Mouse (Mus musculus): Measurements from ENCODE around the gene Gm44503. TPM values are rescaled to one million over a fixed set of nuclear protein-coding genes. Genes with fewer than 3 reads are reported as not detected.

Gm44503 gene
- total RNA-seq, 2 experiments from 2014 or later: not detected

DNA sequence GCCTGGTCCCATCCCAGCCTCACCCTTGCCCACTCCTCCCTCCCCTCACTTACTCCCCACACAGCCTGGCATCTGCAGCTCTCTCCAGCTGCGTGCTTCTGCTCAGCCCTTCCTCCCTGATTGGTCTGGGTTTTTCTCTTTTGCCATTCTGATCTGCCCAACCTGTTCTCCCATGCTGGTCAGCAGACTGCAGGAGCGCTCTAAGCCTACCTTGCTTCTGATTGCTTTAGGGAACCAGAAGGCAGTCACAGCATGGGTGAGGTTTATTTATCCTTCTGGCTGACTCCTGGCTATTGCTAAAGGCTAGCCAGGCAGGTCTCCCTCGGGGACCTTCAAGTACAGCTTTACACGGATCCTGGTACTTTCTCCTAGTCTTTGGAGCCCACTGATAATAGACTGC is 72.8 kb downstream of the Gm44503 start:
- no peak for DNase-seq

DNA sequence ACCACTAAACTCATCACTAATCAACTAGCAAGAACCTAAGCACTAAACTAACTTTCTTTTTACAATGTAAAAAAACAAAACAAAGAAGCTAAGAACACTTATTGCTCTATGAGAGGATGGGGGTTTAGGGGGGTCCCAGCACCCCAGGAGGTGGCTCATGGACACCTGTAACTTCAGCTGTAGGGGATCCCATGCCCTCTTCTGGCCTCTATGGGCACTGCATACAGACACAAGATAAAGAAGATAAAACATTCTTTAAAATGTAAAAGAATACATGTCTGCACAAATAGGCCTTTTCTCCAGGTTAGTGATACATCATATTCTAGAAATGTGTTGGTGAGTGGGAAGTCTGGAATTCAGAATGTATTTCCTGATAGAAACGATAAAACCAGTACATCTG is 74.8 kb downstream of the Gm44503 start:
- no peak for DNase-seq

DNA sequence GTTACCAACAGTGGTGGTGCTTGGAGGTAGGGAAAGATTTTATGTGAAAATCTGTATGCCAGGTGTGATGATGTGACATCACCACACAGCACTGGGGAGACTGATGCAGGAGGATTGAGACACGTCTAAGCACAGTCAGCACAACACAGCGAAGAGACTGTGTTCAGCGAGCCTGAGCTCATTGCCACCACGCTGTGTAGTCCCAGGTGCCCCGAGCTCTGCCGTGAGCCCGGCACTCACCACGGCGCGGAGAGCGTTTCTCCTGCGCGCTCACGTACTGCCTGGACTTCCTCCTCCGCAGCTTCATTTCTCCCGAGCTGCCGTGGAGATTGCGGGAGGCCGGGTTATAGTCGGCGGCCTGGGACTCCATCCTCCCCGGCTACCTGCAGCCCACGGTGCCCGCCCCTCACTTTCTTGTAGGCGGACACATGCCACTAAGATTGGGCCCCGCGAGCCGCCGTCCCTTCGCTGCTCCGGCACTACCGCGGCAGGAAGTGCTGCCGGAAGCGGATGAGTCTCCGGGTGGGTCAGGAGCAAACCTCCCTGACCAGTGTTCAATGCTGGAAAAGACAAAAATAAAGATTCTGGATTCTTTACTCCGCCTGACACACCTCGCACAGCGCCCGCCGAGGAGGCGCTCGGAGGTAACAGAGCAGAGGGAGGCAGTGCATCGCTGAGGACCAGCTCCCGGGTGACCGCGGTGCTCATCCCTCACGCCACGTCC is 80.7 kb downstream of the Gm44503 start:
- peak; percentile 93 for DNase-seq

DNA sequence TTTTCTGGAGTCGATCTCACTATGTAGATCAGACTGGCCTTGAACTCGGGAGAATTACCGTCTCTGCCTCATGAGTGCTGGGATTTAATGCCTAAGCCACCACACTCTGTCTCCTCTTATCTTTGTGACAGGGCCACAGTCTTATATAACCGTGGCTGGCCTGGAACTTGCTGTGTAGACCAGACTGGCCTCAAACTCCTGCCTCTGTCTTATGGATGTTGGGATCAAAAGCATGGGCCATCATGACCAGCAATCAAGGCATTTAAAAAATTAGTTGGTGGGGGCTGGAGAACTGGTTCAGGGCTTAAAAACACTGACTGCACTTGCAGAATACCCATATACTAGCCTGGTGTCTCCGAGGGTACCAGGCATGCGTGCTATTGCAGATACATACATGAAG is 81.4 kb downstream of the Gm44503 start, which contains the start of gene Pigb:
Gene Pigb, minus strand, starts transcription at position 299 of the 400 bp plus-strand sequence.
- DNase-seq: no peak

DNA sequence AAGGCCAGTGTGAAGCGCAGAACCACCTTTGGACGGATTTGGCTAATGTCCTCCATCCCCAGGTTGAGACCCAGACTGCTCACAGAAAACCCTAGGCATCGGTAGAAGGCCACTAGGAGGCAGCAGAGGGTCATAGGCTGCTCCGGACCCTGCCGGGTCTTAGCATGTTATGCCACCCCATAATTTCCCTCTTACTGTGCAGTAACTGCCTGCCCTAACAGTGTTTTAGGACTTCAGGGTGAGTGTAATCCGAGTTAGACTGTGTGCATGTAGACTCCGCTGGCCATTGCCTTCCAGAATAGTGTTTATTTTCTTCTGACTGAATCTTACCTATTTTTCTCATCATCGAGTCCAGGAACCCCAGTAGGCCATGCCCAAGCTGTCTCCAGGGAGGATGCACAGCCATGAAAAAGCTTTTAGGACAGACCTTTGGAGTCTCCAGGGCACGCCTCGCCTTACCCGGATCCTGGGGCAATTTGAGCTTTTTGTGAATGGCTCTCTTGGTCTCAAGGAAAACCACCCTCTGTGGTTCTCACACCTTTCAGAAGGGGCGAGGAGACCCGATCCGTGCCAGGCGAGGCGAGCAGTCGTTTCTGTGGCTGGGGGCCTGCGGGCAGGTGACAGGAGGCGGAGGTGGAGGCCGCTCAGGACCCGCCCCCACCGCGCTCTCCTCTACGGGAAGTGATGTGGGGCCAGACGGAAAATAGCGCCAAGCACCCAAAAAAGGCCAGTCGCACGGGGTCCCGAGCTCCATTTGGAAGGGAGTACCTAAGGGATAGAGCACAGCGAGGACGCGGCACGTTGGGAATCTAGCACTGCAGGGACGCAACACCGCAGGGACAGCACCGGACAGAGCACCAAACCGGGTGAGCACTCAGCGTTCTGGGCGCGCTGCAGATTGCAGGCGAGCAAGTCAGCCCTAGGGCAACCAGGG is 85.8 kb downstream of the Gm44503 start, which contains the start of gene Rab27a:
Gene Rab27a, plus strand, starts transcription at position 709 of the 934 bp plus-strand sequence.
- DNase-seq: peak; percentile 90

DNA sequence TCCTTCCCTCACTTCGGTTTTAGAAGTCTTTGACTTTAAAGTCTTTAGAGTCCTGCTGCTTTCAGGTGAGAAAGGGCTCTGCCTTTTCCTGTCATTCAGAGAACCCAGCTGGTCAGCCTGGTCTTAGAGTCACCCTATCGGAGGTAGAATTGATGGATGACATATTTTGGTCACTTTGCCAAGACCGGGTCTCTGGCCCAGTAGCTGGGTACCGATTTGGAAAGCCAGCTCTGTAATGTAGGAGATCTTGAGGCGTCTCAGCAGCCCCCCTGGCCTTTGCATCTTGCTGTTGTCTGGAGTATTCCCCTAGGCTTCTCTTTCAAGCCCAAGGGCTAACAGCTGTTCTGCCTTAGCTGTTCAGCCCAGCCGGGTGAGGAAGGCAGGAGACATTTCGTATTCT is 86.6 kb downstream of the Gm44503 start:
- DNase-seq: no peak

DNA sequence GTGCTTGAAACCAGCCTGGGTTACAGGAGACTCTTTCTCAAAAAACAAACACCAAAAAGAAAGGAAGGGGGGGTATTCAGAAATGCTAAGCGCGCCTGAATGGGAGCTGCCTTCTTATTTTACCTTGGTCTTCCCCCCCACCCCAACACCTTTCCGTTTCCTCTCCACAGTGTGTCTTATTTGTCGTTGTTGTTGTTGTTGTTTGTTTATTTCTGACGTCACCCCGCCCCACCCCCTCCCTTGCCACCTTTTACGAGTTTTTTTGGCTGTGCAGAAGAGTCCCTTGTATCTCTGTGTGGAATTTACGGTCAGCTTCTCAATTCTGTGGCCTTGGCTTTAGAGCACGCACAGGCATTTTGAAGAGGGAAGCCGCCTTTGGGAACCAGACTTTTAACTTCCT is 87.1 kb downstream of the Gm44503 start:
- no peak for DNase-seq

DNA sequence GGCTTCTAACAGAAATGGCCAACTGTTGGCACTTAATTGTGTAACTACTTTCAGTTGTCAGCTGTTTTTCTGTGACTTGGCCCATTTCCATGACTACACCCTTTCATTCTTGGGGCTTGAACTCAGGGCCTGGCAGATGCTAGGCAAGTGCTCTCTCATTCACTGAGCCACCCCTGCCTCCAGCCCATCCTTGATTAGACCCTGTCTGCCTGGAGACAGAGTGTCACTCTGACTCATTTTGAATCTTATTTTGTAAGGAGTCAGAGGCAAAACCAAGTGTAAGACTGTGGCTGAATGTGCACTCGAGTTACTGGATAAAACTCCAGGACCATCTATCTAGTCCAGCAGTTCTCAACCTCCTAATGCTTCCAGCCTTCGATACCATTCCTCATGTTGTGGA is 89.3 kb downstream of the Gm44503 start:
- DNase-seq: no peak

DNA sequence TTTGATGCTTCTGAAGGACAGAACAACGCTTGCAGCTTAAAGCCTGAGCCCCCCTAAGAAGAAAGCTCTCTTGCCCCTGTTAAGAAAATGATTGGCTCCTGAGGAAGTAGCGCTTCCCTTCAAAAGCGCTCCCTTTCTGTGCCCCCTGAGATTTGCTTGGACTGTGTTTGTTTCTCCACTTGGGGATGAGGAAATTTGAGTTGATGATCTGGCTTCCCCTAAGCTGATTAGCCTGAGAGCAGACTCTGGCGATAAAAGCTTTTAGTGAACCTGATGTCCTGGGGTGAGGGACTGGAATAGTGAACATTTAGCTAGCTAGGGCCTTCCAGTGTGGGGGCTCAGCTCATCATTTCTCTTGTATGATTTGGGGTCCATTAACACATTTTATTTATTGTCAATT is 90.3 kb downstream of the Gm44503 start:
- DNase-seq: no peak

DNA sequence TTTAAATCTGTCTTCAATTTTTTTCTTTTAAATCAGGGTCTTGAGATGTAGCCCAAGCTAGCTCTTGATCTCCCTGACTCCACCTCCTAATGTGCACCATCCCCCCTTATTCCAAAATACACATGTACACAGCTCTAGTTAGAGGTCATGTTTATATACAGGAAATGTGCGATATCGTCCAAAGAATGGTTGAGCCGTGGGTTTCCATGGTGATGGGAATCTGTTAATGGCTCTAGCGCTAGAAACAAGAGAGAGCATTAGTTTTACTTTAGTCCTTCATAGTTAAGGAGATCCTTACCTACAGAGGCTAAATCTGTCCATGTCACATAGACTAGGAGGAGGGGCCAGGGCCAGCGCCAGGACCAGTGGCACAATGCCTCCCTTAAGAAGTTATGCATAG is 91.2 kb downstream of the Gm44503 start:
- DNase-seq: no peak

DNA sequence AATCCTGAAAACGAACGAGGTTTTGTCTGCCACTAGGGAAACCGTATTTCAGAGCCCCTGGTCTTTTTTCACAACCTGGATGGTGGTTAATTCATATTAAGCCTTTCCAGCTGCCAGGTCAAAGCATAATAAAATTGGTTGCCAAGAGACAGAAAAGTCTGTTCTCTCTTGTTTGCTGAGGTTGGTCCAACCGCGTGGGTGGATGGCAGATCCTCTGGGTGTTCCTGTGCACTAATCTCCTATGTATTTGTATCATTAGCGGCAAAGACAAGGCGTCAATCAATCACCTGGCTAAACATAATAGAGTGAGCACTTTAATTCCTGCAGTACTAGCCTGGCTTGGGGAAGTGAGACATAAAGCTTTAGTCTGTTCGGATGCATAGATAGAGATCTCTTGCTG is 92.0 kb downstream of the Gm44503 start:
- no peak for DNase-seq

DNA sequence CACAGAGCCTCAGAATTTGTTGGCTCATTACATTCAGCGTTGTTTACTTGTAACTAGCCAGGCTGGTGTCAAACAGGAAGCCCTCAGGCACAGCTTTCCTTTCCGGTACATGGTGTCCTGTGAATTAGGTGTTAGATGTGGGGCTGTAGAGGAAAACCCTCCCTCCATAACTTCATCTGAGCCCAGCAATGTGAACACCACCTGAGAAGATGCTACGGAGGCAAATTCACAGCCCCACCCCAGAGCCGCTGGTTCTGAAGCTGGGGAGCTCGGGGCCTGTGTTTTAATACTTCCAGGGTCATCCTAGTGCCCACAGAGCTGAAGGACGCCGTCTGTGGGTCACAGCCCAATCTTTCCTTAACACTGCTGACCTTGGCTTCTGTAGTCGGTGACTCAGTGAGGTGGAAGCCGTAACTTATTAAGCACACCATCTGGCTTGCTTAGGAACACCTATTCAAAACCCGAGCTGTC is 96.8 kb downstream of the Gm44503 start:
- DNase-seq: no peak

DNA sequence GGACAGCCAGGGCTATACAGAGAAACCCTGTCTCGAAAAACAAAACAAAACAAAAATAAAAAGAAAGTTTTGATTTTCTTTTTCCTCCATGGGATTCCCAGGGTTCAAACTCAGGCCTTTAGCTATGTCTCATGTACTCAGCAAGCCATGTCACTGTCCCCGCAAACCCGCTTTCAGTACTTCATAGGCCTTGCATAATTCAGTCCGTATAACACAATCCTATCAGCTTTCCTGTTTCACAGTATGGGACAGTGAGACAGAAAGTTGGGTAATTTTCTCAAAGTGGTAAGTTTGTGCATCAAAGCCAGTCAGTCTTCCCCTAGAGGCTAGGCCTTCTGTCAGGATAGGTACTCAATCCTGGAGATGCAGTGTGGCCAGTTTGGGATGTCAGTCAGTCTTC is 100.6 kb downstream of the Gm44503 start:
- no peak for DNase-seq

DNA sequence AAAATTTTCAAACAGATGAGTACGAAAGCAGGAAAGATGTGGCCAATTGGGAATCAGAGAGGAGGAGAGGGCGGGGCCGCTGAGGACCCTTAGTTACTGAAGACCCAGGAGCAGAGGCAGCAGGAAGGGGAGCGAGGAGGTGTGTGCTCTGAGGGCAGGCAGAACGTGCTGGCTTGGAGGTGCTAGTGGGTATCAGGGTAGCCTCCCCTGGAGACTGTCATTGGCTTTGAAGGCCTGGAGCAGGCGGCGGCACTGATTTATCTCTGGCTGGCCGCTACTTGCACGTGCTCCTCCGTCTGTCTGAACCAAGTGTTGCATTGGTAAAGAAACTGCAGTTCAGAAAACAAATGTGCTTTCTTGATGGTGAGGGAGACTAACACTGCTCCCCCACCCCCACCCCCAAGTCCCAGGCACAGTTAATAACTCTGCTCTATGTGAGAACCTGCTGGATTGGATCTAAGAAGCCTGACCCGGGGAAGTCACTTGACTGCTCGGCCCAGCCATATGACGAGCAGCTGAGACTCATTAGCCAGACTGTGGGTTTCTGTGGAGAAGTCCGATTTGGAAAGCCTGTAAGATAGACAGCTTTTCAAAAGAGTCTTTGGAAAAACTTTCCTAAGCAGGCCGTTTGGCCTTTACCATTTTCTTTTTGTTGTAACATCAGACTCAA is 105.1 kb downstream of the Gm44503 start:
- no peak for DNase-seq

Small RNAs within 50 kb of the gene (microRNA-seq; reads per million reads assigned to microRNA genes)
- gene Gm27353: 0 reads per million in 2 experiments

Other genes starting within 250 kb of the Gm44503 start
- gene Prtg, start 152.0 kb upstream of the Gm44503 start, total RNA-seq (2021): under 1 TPM; 0.36 to 0.57 TPM
- 1 to 10 TPM; 7.0 to 7.1 TPM for gene Pygo1, start 33.2 kb upstream of the Gm44503 start, total RNA-seq (2021)
- gene Dyx1c1, start 67 bp upstream of the Gm44503 start, total RNA-seq (2021): under 1 TPM; 0.32 to 0.88 TPM
- 1 to 10 TPM; 4.6 to 5.3 TPM for gene Ccpg1os, start 26.5 kb downstream of the Gm44503 start, total RNA-seq (2021)
- gene Ccpg1, start 26.6 kb downstream of the Gm44503 start, total RNA-seq (2021): 10 to 100 TPM; 29.8 to 31.4 TPM
- 1 to 10 TPM; 4.5 to 5.3 TPM for gene Pigb, start 81.5 kb downstream of the Gm44503 start, total RNA-seq (2021)
- gene Rab27a, start 86.0 kb downstream of the Gm44503 start, total RNA-seq (2021): 1 to 10 TPM; 3.4 to 3.7 TPM
- gene Khdc3, start 143.0 kb downstream of the Gm44503 start, total RNA-seq (2021): not detected
- gene Gm20509, start 143.6 kb downstream of the Gm44503 start, total RNA-seq (2021): not detected
- gene Rsl24d1, start 154.6 kb downstream of the Gm44503 start, total RNA-seq (2021): 10 to 100 TPM; 61.8 to 61.9 TPM

All from heart, postnatal 4 days (tissue).